Mouse (Mus musculus) midbrain, embryonic 13.5 days (tissue): ENCODE results near the gene Pabpc6. TPM values are rescaled to one million over a fixed set of nuclear protein-coding genes. Genes with fewer than 3 reads are reported as not detected.

ENCODE experiments used
- ATAC-seq: fragments of 200-750 bp; cut with Nextera tagmentation; 2 replicates; pipeline ENCODE4 v1.8.0; 2017; ENCODE audit warnings: mild to moderate bottlenecking, moderate TSS enrichment, moderate library complexity
- H3K27ac ChIP-seq: fragments of 300-500 bp; sonication (generic); 2 replicates; pipeline ENCODE4 v1.5.1; 2015; ENCODE audit warnings: inconsistent platforms, mild to moderate bottlenecking, moderate library complexity
- H3K27me3 ChIP-seq: fragments of 300-500 bp; sonication (generic); 2 replicates; pipeline ENCODE4 v1.6.1; 2015; ENCODE audit warnings: mild to moderate bottlenecking, inconsistent platforms
- H3K36me3 ChIP-seq: fragments of 300-500 bp; sonication (generic); 2 replicates; pipeline ENCODE4 v1.6.1; 2015; ENCODE audit warnings: mild to moderate bottlenecking, inconsistent platforms
- H3K4me1 ChIP-seq: fragments of 300-500 bp; sonication (generic); replicated peaks from 2 replicates; pipeline ENCODE4 v1.6.1; 2015; ENCODE audit warnings: inconsistent platforms
- H3K4me2 ChIP-seq: fragments of 300-500 bp; sonication (generic); replicated peaks from 2 replicates; pipeline ENCODE4 v1.6.1; 2015; ENCODE audit warnings: moderate library complexity, mild to moderate bottlenecking, inconsistent platforms
- H3K4me3 ChIP-seq: fragments of 300-500 bp; sonication (generic); replicated peaks from 2 replicates; pipeline ENCODE4 v1.5.1; 2015; ENCODE audit warnings: mild to moderate bottlenecking, inconsistent platforms
- H3K9ac ChIP-seq: fragments of 300-500 bp; sonication (generic); replicated peaks from 2 replicates; pipeline ENCODE4 v1.6.1; 2015; ENCODE audit warnings: mild to moderate bottlenecking, inconsistent platforms
- H3K9me3 ChIP-seq: fragments of 300-500 bp; sonication (generic); 2 replicates; pipeline ENCODE4 v1.6.1; 2016; ENCODE audit warnings: mild to moderate bottlenecking, inconsistent platforms
- WGBS: fragments of 180-500 bp; shearing (Covaris S2); methylation state at CpG from one replicate; pipeline ENCODE4 v1.1.7; 2015; 5-methylcytosine and 5-hydroxymethylcytosine counted together
- polyA plus RNA-seq: library from polyadenylated mRNA; unstranded; fragments of >200 nt; fragmentation: Nextera tagmentation; extraction: Ambion mirVana; gene quantifications from 2 replicates; pipeline ENCODE4 v1.2.1, GENCODE M21; 2015

Gene Pabpc6
- polyA plus RNA-seq, 1 experiment from 2014 or later: not detected

GRCm38 (mm10) chr17:9647644-9648043 is 21.9 kb downstream of the Pabpc6 start:
- no peak overlapping the region for H3K4me3 ChIP-seq
- ATAC-seq: no peak
- no peaks in the 10 kb centered on the region for H3K27me3 ChIP-seq
- H3K4me1 ChIP-seq: peaks cover 9% of the 10 kb centered on the region
- 40% methylated on average over 4 of the region's 4 CpGs for WGBS
- H3K9ac ChIP-seq: no peak overlapping the region
- H3K36me3 ChIP-seq: no peaks in the 10 kb centered on the region
- no peak overlapping the region for H3K27ac ChIP-seq
- no peak overlapping the region for H3K4me2 ChIP-seq
- H3K9me3 ChIP-seq: no peaks in the 10 kb centered on the region

GRCm38 (mm10) chr17:9643657-9644180 is 25.8 kb downstream of the Pabpc6 start:
- Histone ChIP-seq H3K4me1 (peaks cover 9% of the 10 kb centered on the region), H3K27me3 (no peaks in the 10 kb centered on the region), H3K9me3 (no peaks in the 10 kb centered on the region), H3K9ac (no peak overlapping the region), H3K27ac (no peak overlapping the region), H3K4me3 (no peak overlapping the region), H3K4me2 (no peak overlapping the region), H3K36me3 (no peaks in the 10 kb centered on the region)
- no peak for ATAC-seq
- 76% methylated on average over 7 of the region's 7 CpGs for WGBS

- Histone ChIP-seq H3K27ac (no peak overlapping the region), H3K9me3 (no peaks in the 10 kb centered on the region), H3K36me3 (no peaks in the 10 kb centered on the region), H3K27me3 (no peaks in the 10 kb centered on the region), H3K4me3 (no peak overlapping the region), H3K9ac (no peak overlapping the region), H3K4me2 (no peak overlapping the region), H3K4me1 (no peaks in the 10 kb centered on the region; the same call in 1 of the 2 replicates)
- ATAC-seq: no peak
- WGBS: 91% methylated on average over 4 of the region's 4 CpGs
These were observed 32.5 kb downstream of the Pabpc6 start for GRCm38 (mm10) chr17:9637011-9637410.

GRCm38 (mm10) chr17:9632579-9633252 is 36.8 kb downstream of the Pabpc6 start:
- H3K9me3 ChIP-seq: no peaks in the 10 kb centered on the region
- 66% methylated on average over 16 of the region's 16 CpGs for WGBS
- no peaks in the 10 kb centered on the region for H3K27me3 ChIP-seq
- H3K4me2 ChIP-seq: no peak overlapping the region
- H3K4me3 ChIP-seq: no peak overlapping the region
- no peaks in the 10 kb centered on the region for H3K36me3 ChIP-seq
- no peak for ATAC-seq
- no peaks in the 10 kb centered on the region; the same call in 1 of the 2 replicates for H3K4me1 ChIP-seq
- no peak overlapping the region for H3K9ac ChIP-seq
- H3K27ac ChIP-seq: no peak overlapping the region

GRCm38 (mm10) chr17:9632140-9632539 is 37.4 kb downstream of the Pabpc6 start:
- Histone ChIP-seq H3K27ac (no peak overlapping the region), H3K36me3 (no peaks in the 10 kb centered on the region), H3K4me1 (no peaks in the 10 kb centered on the region; the same call in 1 of the 2 replicates), H3K9me3 (no peaks in the 10 kb centered on the region), H3K27me3 (no peaks in the 10 kb centered on the region), H3K9ac (no peak overlapping the region), H3K4me3 (no peak overlapping the region), H3K4me2 (no peak overlapping the region)
- 68% methylated on average over 5 of the region's 5 CpGs for WGBS
- ATAC-seq: no peak

- Histone ChIP-seq H3K4me3 (no peak overlapping the region), H3K27ac (no peak overlapping the region; the same call in 1 of the 2 replicates), H3K36me3 (no peaks in the 10 kb centered on the region), H3K4me1 (no peaks in the 10 kb centered on the region; the same call in 1 of the 2 replicates), H3K27me3 (no peaks in the 10 kb centered on the region), H3K4me2 (no peak overlapping the region), H3K9ac (no peak overlapping the region), H3K9me3 (no peaks in the 10 kb centered on the region)
- ATAC-seq: no peak
- 47% methylated on average over 1 of the region's 1 CpGs for WGBS
These were observed 38.4 kb downstream of the Pabpc6 start for GRCm38 (mm10) chr17:9631081-9631480.

GRCm38 (mm10) chr17:9627011-9627410 is 42.5 kb downstream of the Pabpc6 start:
- Histone ChIP-seq H3K27me3 (no peaks in the 10 kb centered on the region), H3K4me3 (no peak overlapping the region), H3K4me2 (no peak overlapping the region), H3K36me3 (no peaks in the 10 kb centered on the region), H3K27ac (no peak overlapping the region), H3K4me1 (no peaks in the 10 kb centered on the region; the same call in 1 of the 2 replicates), H3K9ac (no peak overlapping the region), H3K9me3 (no peaks in the 10 kb centered on the region)
- no peak for ATAC-seq

Other genes with a start within 250 kb of the Pabpc6 start
- gene Gm17728, start 247.7 kb downstream of the Pabpc6 start, polyA plus RNA-seq: not detected in 2 replicates